Mouse (Mus musculus): ENCODE measurements around the gene Nectin2. TPM values are rescaled to one million over a fixed set of nuclear protein-coding genes. Genes with fewer than 3 reads are reported as not detected.

Gene Nectin2
- polyA plus RNA-seq, 1 experiment from 2014 or later: 56.3 TPM

- no peak overlapping the region for H3K9ac ChIP-seq
- H3K36me3 ChIP-seq (replicated peaks): no peaks in the 10 kb centered on the region
- H3K4me2 ChIP-seq: no peak overlapping the region
- no peaks in the 10 kb centered on the region for H3K9me3 ChIP-seq
- H3K4me3 ChIP-seq: no peak overlapping the region
- no peaks in the 10 kb centered on the region for H3K4me1 ChIP-seq
- H3K27me3 ChIP-seq (replicated peaks): no peaks in the 10 kb centered on the region
- no peak overlapping the region for H3K27ac ChIP-seq
- no peak for ATAC-seq (replicated peaks)
- WGBS: 92% methylated on average over 4 of the region's 4 CpGs
Observed at GRCm38 (mm10) chr7:19782645-19783044, 32.4 kb upstream of the Nectin2 start.

- Histone ChIP-seq H3K36me3 (replicated peaks) (no peaks in the 10 kb centered on the region), H3K27me3 (replicated peaks) (no peaks in the 10 kb centered on the region), H3K4me3 (no peak overlapping the region), H3K27ac (no peak overlapping the region), H3K9me3 (no peaks in the 10 kb centered on the region), H3K4me1 (no peaks in the 10 kb centered on the region), H3K9ac (no peak overlapping the region), H3K4me2 (no peak overlapping the region)
- no peak for ATAC-seq (replicated peaks)
- WGBS: 93% methylated on average over 7 of the region's 7 CpGs
Observed at GRCm38 (mm10) chr7:19781741-19782140, 31.5 kb upstream of the Nectin2 start.

- Histone ChIP-seq H3K4me1 (no peaks in the 10 kb centered on the region), H3K36me3 (replicated peaks) (no peaks in the 10 kb centered on the region), H3K9me3 (no peaks in the 10 kb centered on the region), H3K9ac (no peak overlapping the region), H3K4me3 (no peak overlapping the region), H3K27me3 (replicated peaks) (no peaks in the 10 kb centered on the region), H3K27ac (no peak overlapping the region), H3K4me2 (no peak overlapping the region)
- WGBS: 73% methylated on average over 4 of the region's 4 CpGs
- no peak for ATAC-seq (replicated peaks)
Observed at GRCm38 (mm10) chr7:19779903-19780302, 29.6 kb upstream of the Nectin2 start.

GRCm38 (mm10) chr7:19778645-19779044 lies 28.4 kb upstream of the Nectin2 start:
- WGBS: 85% methylated on average over 8 of the region's 8 CpGs

GRCm38 (mm10) chr7:19777049-19777723 lies 26.9 kb upstream of the Nectin2 start:
- 89% methylated on average over 11 of the region's 11 CpGs for WGBS
- Histone ChIP-seq H3K36me3 (replicated peaks) (no peaks in the 10 kb centered on the region), H3K27me3 (replicated peaks) (0 out of 2 replicates have a peak, but pooled peaks cover 3% of the 10 kb centered on the region), H3K4me3 (no peak overlapping the region), H3K4me1 (no peaks in the 10 kb centered on the region), H3K4me2 (no peak overlapping the region), H3K9ac (no peak overlapping the region), H3K27ac (no peak overlapping the region), H3K9me3 (no peaks in the 10 kb centered on the region)
- ATAC-seq (replicated peaks): no peak

More at GRCm38 (mm10) chr7:19778645-19779044, 28.4 kb upstream of the Nectin2 start:
- Histone ChIP-seq H3K27me3 (replicated peaks) (no peaks in the 10 kb centered on the region), H3K4me3 (no peak overlapping the region), H3K9ac (no peak overlapping the region), H3K27ac (no peak overlapping the region), H3K4me1 (no peaks in the 10 kb centered on the region), H3K36me3 (replicated peaks) (no peaks in the 10 kb centered on the region), H3K9me3 (no peaks in the 10 kb centered on the region), H3K4me2 (no peak overlapping the region)
- ATAC-seq (replicated peaks): no peak

GRCm38 (mm10) chr7:19771682-19772081 lies 21.4 kb upstream of the Nectin2 start:
- H3K27ac ChIP-seq: no peak overlapping the region
- ATAC-seq (replicated peaks): no peak
- H3K36me3 ChIP-seq (replicated peaks): no peaks in the 10 kb centered on the region
- H3K9ac ChIP-seq: no peak overlapping the region
- peaks cover 15% of the 10 kb centered on the region for H3K4me1 ChIP-seq
- WGBS: 48% methylated on average over 4 of the region's 4 CpGs
- no peak overlapping the region for H3K4me3 ChIP-seq
- H3K27me3 ChIP-seq (replicated peaks): peaks cover 41% of the 10 kb centered on the region
- H3K9me3 ChIP-seq: no peaks in the 10 kb centered on the region
- no peak overlapping the region for H3K4me2 ChIP-seq

GRCm38 (mm10) chr7:19770984-19771391 lies 20.7 kb upstream of the Nectin2 start, which contains the start of gene Bcam:
TSS of gene Bcam (minus strand) at chr7:19771016.
- peak within 1 kb of the TSS; percentile 79 for H3K4me2 ChIP-seq
- peaks cover 41% of the 10 kb centered on the region for H3K27me3 ChIP-seq (replicated peaks)
- H3K27ac ChIP-seq: no peak within 1 kb of the TSS
- peaks cover 15% of the 10 kb centered on the region for H3K4me1 ChIP-seq
- peak within 1 kb of the TSS; percentile 35 for H3K4me3 ChIP-seq
- H3K9me3 ChIP-seq: no peaks in the 10 kb centered on the region
- WGBS: 6% methylated on average over 9 of the region's 9 CpGs
- H3K9ac ChIP-seq: peak within 1 kb of the TSS; percentile 40
- peak; percentile 59 for ATAC-seq (replicated peaks)
- no peaks in the 10 kb centered on the region for H3K36me3 ChIP-seq (replicated peaks)

GRCm38 (mm10) chr7:19770375-19770754 lies 20.1 kb upstream of the Nectin2 start:
- H3K4me2 ChIP-seq: peak overlapping the region; percentile 79
- under 1% methylated on average over 28 of the region's 28 CpGs for WGBS
- peaks cover 41% of the 10 kb centered on the region for H3K27me3 ChIP-seq (replicated peaks)
- H3K9ac ChIP-seq: peak overlapping the region; percentile 40
- peaks cover 15% of the 10 kb centered on the region for H3K4me1 ChIP-seq
- peak; percentile 77 for ATAC-seq (replicated peaks)
- H3K4me3 ChIP-seq: peak overlapping the region; percentile 35
- H3K9me3 ChIP-seq: no peaks in the 10 kb centered on the region
- H3K36me3 ChIP-seq (replicated peaks): no peaks in the 10 kb centered on the region
- no peak overlapping the region for H3K27ac ChIP-seq

GRCm38 (mm10) chr7:19769434-19770374 lies 19.4 kb upstream of the Nectin2 start:
- Histone ChIP-seq H3K9ac (peak overlapping the region; percentile 40), H3K4me1 (peaks cover 15% of the 10 kb centered on the region), H3K36me3 (replicated peaks) (no peaks in the 10 kb centered on the region), H3K27ac (no peak overlapping the region), H3K4me2 (peak overlapping the region; percentile 79), H3K27me3 (replicated peaks) (peaks cover 41% of the 10 kb centered on the region), H3K4me3 (peak overlapping the region; percentile 35), H3K9me3 (no peaks in the 10 kb centered on the region)
- WGBS: 10% methylated on average over 16 of the region's 16 CpGs
- ATAC-seq (replicated peaks): peak; percentile 11

GRCm38 (mm10) chr7:19769001-19769400 lies 18.7 kb upstream of the Nectin2 start:
- H3K4me1 ChIP-seq: peaks cover 15% of the 10 kb centered on the region
- no peak overlapping the region for H3K4me3 ChIP-seq
- H3K27me3 ChIP-seq (replicated peaks): peaks cover 41% of the 10 kb centered on the region
- no peak overlapping the region for H3K4me2 ChIP-seq
- no peak overlapping the region for H3K9ac ChIP-seq
- no peaks in the 10 kb centered on the region for H3K36me3 ChIP-seq (replicated peaks)
- no peaks in the 10 kb centered on the region for H3K9me3 ChIP-seq
- ATAC-seq (replicated peaks): 0 out of 2 replicates have a peak, but pooled peaks have one; percentile 24
- H3K27ac ChIP-seq: no peak overlapping the region
- 26% methylated on average over 4 of the region's 4 CpGs for WGBS

- peaks cover 41% of the 10 kb centered on the region for H3K27me3 ChIP-seq (replicated peaks)
- H3K4me3 ChIP-seq: no peak overlapping the region
- no peak overlapping the region for H3K4me2 ChIP-seq
- H3K9ac ChIP-seq: no peak overlapping the region
- H3K27ac ChIP-seq: no peak overlapping the region
- H3K36me3 ChIP-seq (replicated peaks): no peaks in the 10 kb centered on the region
- no peak for ATAC-seq (replicated peaks)
- H3K4me1 ChIP-seq: peaks cover 15% of the 10 kb centered on the region
- WGBS: 70% methylated on average over 14 of the region's 14 CpGs
- H3K9me3 ChIP-seq: no peaks in the 10 kb centered on the region
Observed at GRCm38 (mm10) chr7:19768251-19768650, 18.0 kb upstream of the Nectin2 start.

- H3K36me3 ChIP-seq (replicated peaks): no peaks in the 10 kb centered on the region
- no peak overlapping the region for H3K4me3 ChIP-seq
- H3K9me3 ChIP-seq: no peaks in the 10 kb centered on the region
- no peak for ATAC-seq (replicated peaks)
- no peak overlapping the region for H3K9ac ChIP-seq
- H3K27me3 ChIP-seq (replicated peaks): peaks cover 15% of the 10 kb centered on the region
- H3K4me1 ChIP-seq: peaks cover 2% of the 10 kb centered on the region; the same call in 1 of the 2 replicates
- WGBS: 91% methylated on average over 9 of the region's 9 CpGs
- no peak overlapping the region for H3K27ac ChIP-seq
- H3K4me2 ChIP-seq: no peak overlapping the region
Observed at GRCm38 (mm10) chr7:19764581-19764980, 14.3 kb upstream of the Nectin2 start.

All from midbrain, embryonic 15.5 days (tissue).